Mouse (Mus musculus): ENCODE measurements around the gene Dock1. TPM values are rescaled to one million over a fixed set of nuclear protein-coding genes. Genes with fewer than 3 reads are reported as not detected.

Gene Dock1
- total and polyA plus RNA-seq, 3 experiments = not detected

GRCm38 (mm10) chr7:135031466-135031865, 361.0 kb downstream of the Dock1 start:
- in situ Hi-C loops (cut with MboI; ENCODE audit: low pct_ligation_motif_present, low pct_unique_long_range_greater_than_20kb, low sequenced_read_pairs) = no loop called here
- peaks cover 91% of the 10 kb centered on the region for H3K9me3 ChIP-seq (replicated peaks; ENCODE audit: low read length)
- no peak overlapping the region for H3K27ac ChIP-seq (ENCODE audit: insufficient read depth, low read depth)
- no peaks in the 10 kb centered on the region for H3K4me1 ChIP-seq (ENCODE audit: control insufficient read depth in 1 of 2, insufficient read depth in 2 of 2)
- dilution Hi-C loops (cut with MboI; ENCODE audit: extremely low pct_ligation_motif_present, extremely low pct_unique_long_range_greater_than_20kb, low sequenced_read_pairs) = no loop called here
- no peaks in the 10 kb centered on the region for H3K27me3 ChIP-seq (replicated peaks)
- H3K79me2 ChIP-seq (replicated peaks; ENCODE audit: control insufficient read depth, extremely low read depth, insufficient read depth, poor library complexity, severe bottlenecking) = no peaks in the 10 kb centered on the region
- H3K9ac ChIP-seq (ENCODE audit: insufficient read depth, low read depth) = no peak overlapping the region
- TF ChIP-seq MAZ (IDR thresholded peaks at IDR 0.05; ENCODE audit: low read depth, low read length) (no peak), ZNF384 (IDR thresholded peaks at IDR 0.05; ENCODE audit: low read depth, low read length) (no peak), TBP (conservative IDR thresholded peaks at IDR 0.05; ENCODE audit: low read depth, low read length) (no peak), PAX5 (IDR thresholded peaks at IDR 0.05; ENCODE audit: low read length) (no peak), ETS1 (conservative IDR thresholded peaks at IDR 0.05; ENCODE audit: low read depth, low read length) (no peak), MXI1 (IDR thresholded peaks at IDR 0.05; ENCODE audit: low read depth, low read length) (no peak), MAFK (IDR thresholded peaks at IDR 0.05; ENCODE audit: insufficient replicate concordance, low read length) (no peak), CHD1 (IDR thresholded peaks at IDR 0.05; ENCODE audit: low read depth, low read length) (no peak), HCFC1 (IDR thresholded peaks at IDR 0.05; ENCODE audit: low read depth, low read length) (no peak), RCOR1 (conservative IDR thresholded peaks at IDR 0.05; ENCODE audit: low read depth, low read length) (no peak), JUND (conservative IDR thresholded peaks at IDR 0.05; ENCODE audit: low read depth, low read length) (no peak), USF2 (conservative IDR thresholded peaks at IDR 0.05; ENCODE audit: low read depth, low read length) (no peak), EP300 (IDR thresholded peaks at IDR 0.05; ENCODE audit: low read length) (no peak)
- H3K4me3 ChIP-seq (replicated peaks in 1 of 3; ENCODE audit: low read depth in 2 of 3, low read length in 2 of 3, poor library complexity in 1 of 3) = no peak overlapping the region
- no peaks in the 10 kb centered on the region for H3K36me3 ChIP-seq (replicated peaks in 1 of 2; ENCODE audit: control insufficient read depth in 1 of 2, insufficient read depth in 1 of 2, low read length in 1 of 2)
- H3K4me2 ChIP-seq (ENCODE audit: insufficient read depth, low read depth, poor library complexity, severe bottlenecking) = no peak overlapping the region
- DNase-seq (ENCODE audit: extremely low read depth) = no peak

GRCm38 (mm10) chr7:135034811-135035210, 364.4 kb downstream of the Dock1 start:
- no peak overlapping the region for H3K4me3 ChIP-seq (replicated peaks in 1 of 3; ENCODE audit: low read depth in 2 of 3, low read length in 2 of 3, poor library complexity in 1 of 3)
- H3K36me3 ChIP-seq (replicated peaks in 1 of 2; ENCODE audit: control insufficient read depth in 1 of 2, insufficient read depth in 1 of 2, low read length in 1 of 2) = no peaks in the 10 kb centered on the region
- DNase-seq (ENCODE audit: extremely low read depth) = no peak
- dilution Hi-C loops (cut with MboI; ENCODE audit: extremely low pct_ligation_motif_present, extremely low pct_unique_long_range_greater_than_20kb, low sequenced_read_pairs) (no loop called here), in situ Hi-C loops (cut with MboI; ENCODE audit: low pct_ligation_motif_present, low pct_unique_long_range_greater_than_20kb, low sequenced_read_pairs) (no loop called here)
- no peaks in the 10 kb centered on the region for H3K4me1 ChIP-seq (ENCODE audit: control insufficient read depth in 1 of 2, insufficient read depth in 2 of 2)
- H3K9ac ChIP-seq (ENCODE audit: insufficient read depth, low read depth) = no peak overlapping the region
- H3K9me3 ChIP-seq (replicated peaks; ENCODE audit: low read length) = peaks cover 91% of the 10 kb centered on the region
- H3K79me2 ChIP-seq (replicated peaks; ENCODE audit: control insufficient read depth, extremely low read depth, insufficient read depth, poor library complexity, severe bottlenecking) = no peaks in the 10 kb centered on the region
- H3K27me3 ChIP-seq (replicated peaks) = no peaks in the 10 kb centered on the region
- H3K4me2 ChIP-seq (ENCODE audit: insufficient read depth, low read depth, poor library complexity, severe bottlenecking) = no peak overlapping the region
- TF ChIP-seq USF1 (IDR thresholded peaks at IDR 0.05; ENCODE audit: low read depth, low read length) = no peak
- no peak overlapping the region for H3K27ac ChIP-seq (ENCODE audit: insufficient read depth, low read depth)

GRCm38 (mm10) chr7:135035651-135036050, 365.2 kb downstream of the Dock1 start:
- TF ChIP-seq EP300 (IDR thresholded peaks at IDR 0.05; ENCODE audit: low read length) = no peak
- H3K27me3 ChIP-seq (replicated peaks) = no peaks in the 10 kb centered on the region
- H3K36me3 ChIP-seq (replicated peaks in 1 of 2; ENCODE audit: control insufficient read depth in 1 of 2, insufficient read depth in 1 of 2, low read length in 1 of 2) = no peaks in the 10 kb centered on the region
- no peak overlapping the region for H3K4me3 ChIP-seq (replicated peaks in 1 of 3; ENCODE audit: low read depth in 2 of 3, low read length in 2 of 3, poor library complexity in 1 of 3)
- peaks cover 93% of the 10 kb centered on the region for H3K9me3 ChIP-seq (replicated peaks; ENCODE audit: low read length)
- dilution Hi-C loops (cut with MboI; ENCODE audit: extremely low pct_ligation_motif_present, extremely low pct_unique_long_range_greater_than_20kb, low sequenced_read_pairs) = no loop called here
- H3K9ac ChIP-seq (ENCODE audit: insufficient read depth, low read depth) = no peak overlapping the region
- no peaks in the 10 kb centered on the region for H3K79me2 ChIP-seq (replicated peaks; ENCODE audit: control insufficient read depth, extremely low read depth, insufficient read depth, poor library complexity, severe bottlenecking)
- no peak overlapping the region for H3K4me2 ChIP-seq (ENCODE audit: insufficient read depth, low read depth, poor library complexity, severe bottlenecking)
- in situ Hi-C loops (cut with MboI; ENCODE audit: low pct_ligation_motif_present, low pct_unique_long_range_greater_than_20kb, low sequenced_read_pairs) = no loop called here
- no peak overlapping the region for H3K27ac ChIP-seq (ENCODE audit: insufficient read depth, low read depth)
- DNase-seq (ENCODE audit: extremely low read depth) = no peak
- no peaks in the 10 kb centered on the region for H3K4me1 ChIP-seq (ENCODE audit: control insufficient read depth in 1 of 2, insufficient read depth in 2 of 2)

Measured in CH12.LX (cell line).